Mouse (Mus musculus) ES-E14 (cell line): Measurements from ENCODE around the gene Foxo1.

Source experiments
- CHD2 ChIP-seq: IDR thresholded peaks from 2 replicates; pipeline ENCODE4 v1.6.1; 2014; ENCODE audit warnings: mild to moderate bottlenecking, low read depth, low read length, inconsistent platforms
- HCFC1 ChIP-seq: IDR thresholded peaks from 2 replicates; pipeline ENCODE4 v1.6.1; 2012; ENCODE audit warnings: low read length, inconsistent platforms, borderline replicate concordance; ENCODE audit not compliant: insufficient read depth
- MAFK ChIP-seq: IDR thresholded peaks from 2 replicates; pipeline ENCODE4 v1.6.1; 2014; ENCODE audit warnings: mild to moderate bottlenecking, low read depth, low read length, inconsistent platforms; ENCODE audit not compliant: insufficient read depth
- ZC3H11A ChIP-seq: IDR thresholded peaks from 2 replicates; pipeline ENCODE4 v1.6.1; 2012; ENCODE audit warnings: low read depth, mild to moderate bottlenecking, inconsistent platforms, low read length, borderline replicate concordance
- ZNF384 ChIP-seq: IDR thresholded peaks from 2 replicates; pipeline ENCODE4 v1.6.1; 2012; ENCODE audit warnings: low read depth, low read length, inconsistent platforms

- TF ChIP-seq MAFK (no peak), CHD2 (no peak), HCFC1 (no peak), ZC3H11A (no peak), ZNF384 (no peak)
Observed at GRCm38 (mm10) chr3:52299376-52299775, 31.2 kb downstream of the Foxo1 start.
